Mouse (Mus musculus) heart, postnatal 0 days (tissue): Measurements from ENCODE around the gene Xrn1.

Experiments used
- CTCF ChIP-seq: IDR thresholded peaks from 2 replicates; pipeline ENCODE4 v1.5.1; 2016; ENCODE audit warnings: antibody characterized with exemption, control low read depth, low read depth
- EP300 ChIP-seq: IDR thresholded peaks from 2 replicates; pipeline ENCODE4 v1.6.1; 2016; ENCODE audit warnings: antibody characterized with exemption, low read depth

- TF ChIP-seq EP300 (no peak), CTCF (no peak)
Measured at GRCm38 (mm10) chr9:96051501-96051900, 96.9 kb downstream of the Xrn1 start.
